Mouse (Mus musculus) heart, adult 10 weeks (tissue): ENCODE data around the gene Gm20403. TPM values are rescaled to one million over a fixed set of nuclear protein-coding genes. Genes with fewer than 3 reads are reported as not detected.

Experiments
- polyA plus RNA-seq: library from polyadenylated mRNA; stranded (reverse); fragments of 350-450 nt; fragmentation: Illumina TruSeq; extraction: RNeasy Lipid Tissue Mini Kit (QIAGEN cat#74804); gene quantifications from one replicate; pipeline ENCODE4 v1.2.3, GENCODE M21; 2014; ENCODE audit warnings: low read depth, low replicate concordance

Gene Gm20403
- not detected for polyA plus RNA-seq

GRCm38 (mm10) chr12:54986052-54986717, at the start of gene Gm20403:
Gm20403 (minus strand) TSS chr12:54986529.

DNA sequence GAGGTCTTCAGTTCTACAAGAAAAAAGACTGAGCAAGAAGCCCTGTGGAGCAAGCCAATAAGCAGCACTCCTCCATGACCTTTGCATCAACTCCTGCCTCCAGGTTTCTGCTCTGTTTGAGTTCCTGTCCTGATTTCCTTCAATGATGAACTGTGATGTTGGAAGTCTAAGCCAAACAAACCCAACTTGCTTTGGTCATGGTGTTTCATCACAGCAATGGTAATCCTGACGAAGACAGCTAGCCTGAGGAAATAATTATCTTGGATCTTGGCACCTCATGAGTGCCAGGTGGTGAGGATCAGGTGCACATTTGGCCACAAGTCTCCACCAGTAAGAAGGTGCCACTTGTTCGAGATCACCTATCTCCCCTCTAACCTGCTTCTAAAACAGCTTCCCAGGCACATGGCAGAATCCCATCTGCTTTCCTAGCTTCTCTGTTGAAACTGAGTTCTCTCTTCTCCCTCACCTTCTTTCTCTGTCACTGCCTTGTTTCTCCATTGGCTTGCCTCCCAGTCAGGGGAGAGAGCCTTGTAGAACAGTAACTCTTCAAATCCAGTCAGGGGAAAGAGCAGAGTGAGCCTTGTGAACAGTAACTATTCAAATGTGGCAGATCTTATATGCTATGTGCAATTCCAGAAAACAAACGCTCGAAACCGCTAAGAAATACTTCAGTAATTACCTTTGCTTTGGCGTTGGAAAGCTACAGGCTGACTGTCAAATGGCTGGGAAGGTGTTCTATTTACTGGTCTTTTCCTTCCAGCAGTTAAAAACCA, 27.5 kb upstream of the Gm20403 start, which contains the start of gene Baz1a:
Gene Baz1a (minus strand): TSS at position 723 of the 773 bp plus-strand sequence.

Other genes with a start within 250 kb of the Gm20403 start
- gene Snx6, start 190.8 kb downstream of the Gm20403 start, polyA plus RNA-seq: 35.8 TPM
- 455 TPM for gene Cfl2, start 123.7 kb downstream of the Gm20403 start, polyA plus RNA-seq
- gene Baz1a, start 27.8 kb upstream of the Gm20403 start, polyA plus RNA-seq: 2.6 TPM
- 20.9 TPM for gene 2700097O09Rik, start 93.6 kb upstream of the Gm20403 start, polyA plus RNA-seq
- gene Srp54a, start 93.7 kb upstream of the Gm20403 start, polyA plus RNA-seq: 118 TPM
- gene Fam177a, start 137.9 kb upstream of the Gm20403 start, polyA plus RNA-seq: 8.2 TPM
- 40.2 TPM for gene Srp54b, start 168.6 kb upstream of the Gm20403 start, polyA plus RNA-seq
- 7.9 TPM for gene 1700047I17Rik2, start 213.1 kb upstream of the Gm20403 start, polyA plus RNA-seq
- gene Srp54c, start 243.6 kb upstream of the Gm20403 start, polyA plus RNA-seq: 67.8 TPM